Mouse (Mus musculus): ENCODE results near the gene Fpgt. TPM values are rescaled to one million over a fixed set of nuclear protein-coding genes. Genes with fewer than 3 reads are reported as not detected.

Fpgt gene
- 8.2 and 13.0 TPM in 2 replicates for polyA plus RNA-seq (2012; rRNA removed)

DNA sequence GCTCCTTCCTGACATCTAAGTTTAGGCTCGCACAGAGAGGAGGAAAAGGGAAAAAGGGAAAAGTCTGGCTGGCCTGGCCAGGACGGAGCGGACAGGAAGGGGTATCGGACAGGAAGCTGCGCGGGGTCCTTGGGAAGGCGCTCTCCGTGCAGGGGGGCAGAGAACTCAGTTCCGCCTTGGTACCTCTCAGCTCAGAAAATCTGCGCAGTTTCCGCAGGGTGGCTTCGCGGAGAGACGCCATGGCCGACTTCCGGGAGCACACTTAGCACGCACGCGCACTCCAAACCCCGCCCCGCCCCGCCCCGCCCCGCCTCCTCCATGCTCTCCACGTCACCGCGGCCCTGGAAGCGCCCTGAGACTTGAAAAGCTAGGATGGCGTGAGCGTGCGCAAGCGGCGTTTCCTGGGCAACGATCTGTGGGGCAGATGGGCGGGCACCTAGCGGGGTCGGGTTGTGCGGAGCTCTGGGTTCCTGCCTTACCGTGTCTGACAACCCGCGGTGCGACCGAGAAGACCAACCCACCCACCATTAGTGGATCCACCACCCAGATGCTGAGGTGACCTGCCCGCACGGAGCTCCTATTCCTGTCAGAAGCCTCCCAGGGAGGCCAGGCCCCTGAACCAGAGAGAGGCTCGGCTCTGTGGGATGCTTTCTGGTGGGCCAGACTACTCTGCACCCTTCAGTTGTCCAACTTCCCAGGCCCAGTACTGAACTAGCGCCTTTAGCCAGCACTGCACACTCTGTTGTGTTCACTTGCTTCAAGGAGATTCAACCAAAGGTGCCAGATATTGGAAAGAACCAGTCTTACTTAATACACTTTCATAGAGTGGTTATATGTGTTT, at the start of gene Fpgt, which contains the start of gene Lrriq3:
Fpgt (minus strand) TSS at position 288 of the 841 bp plus-strand sequence.
Lrriq3 (plus strand) TSS at position 319 of the 841 bp plus-strand sequence.
- WGBS: 2% methylated on average over 44 of the region's 47 CpGs
- TF ChIP-seq POLR2A (IDR thresholded peaks at IDR 0.05; ENCODE audit: borderline replicate concordance, extremely low read depth, low read depth, low read length): peak; percentile 87; the same call in 1 of the 2 replicates
- no peak for TF ChIP-seq CTCF (IDR thresholded peaks at IDR 0.05; ENCODE audit: insufficient read depth, low read length)
- Histone ChIP-seq H3K4me3 (replicated peaks; ENCODE audit: extremely low read depth, low read depth, low read length) (peak within 1 kb of the TSS; percentile 69), H3K4me1 (ENCODE audit: control insufficient read depth, insufficient read depth, low read length) (no peaks in the 10 kb centered on the region; the same call in 1 of the 2 replicates)
- DNase-seq: peak; percentile 82

DNA sequence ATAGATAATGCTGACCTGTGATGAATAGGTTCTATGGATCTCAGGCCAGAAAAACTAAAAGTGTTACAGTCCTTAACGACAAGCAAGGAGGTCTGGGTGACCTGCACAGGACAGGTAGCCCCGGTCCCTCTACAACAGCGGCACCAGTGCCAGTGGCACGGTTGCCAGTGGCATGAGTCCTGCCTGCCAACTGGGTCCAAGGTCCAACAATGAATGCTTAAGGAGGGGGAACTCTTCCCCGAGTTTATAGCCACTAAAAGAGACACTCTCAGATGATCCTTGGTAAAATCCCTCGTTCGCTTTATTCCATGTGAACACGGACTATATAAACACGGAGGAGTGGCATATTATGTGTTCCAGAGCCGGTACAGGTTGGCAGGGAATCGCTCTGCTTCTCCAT, 47.8 kb upstream of the Fpgt start:
- no peak for DNase-seq
- no peaks in the 10 kb centered on the region for H3K4me1 ChIP-seq (ENCODE audit: control insufficient read depth, insufficient read depth, low read length)
- TF ChIP-seq POLR2A (IDR thresholded peaks at IDR 0.05; ENCODE audit: borderline replicate concordance, extremely low read depth, low read depth, low read length) (no peak), CTCF (IDR thresholded peaks at IDR 0.05; ENCODE audit: insufficient read depth, low read length) (no peak)
- 80% methylated on average over 11 of the region's 11 CpGs for WGBS
- H3K4me3 ChIP-seq (replicated peaks; ENCODE audit: extremely low read depth, low read depth, low read length): no peak overlapping the region

DNA sequence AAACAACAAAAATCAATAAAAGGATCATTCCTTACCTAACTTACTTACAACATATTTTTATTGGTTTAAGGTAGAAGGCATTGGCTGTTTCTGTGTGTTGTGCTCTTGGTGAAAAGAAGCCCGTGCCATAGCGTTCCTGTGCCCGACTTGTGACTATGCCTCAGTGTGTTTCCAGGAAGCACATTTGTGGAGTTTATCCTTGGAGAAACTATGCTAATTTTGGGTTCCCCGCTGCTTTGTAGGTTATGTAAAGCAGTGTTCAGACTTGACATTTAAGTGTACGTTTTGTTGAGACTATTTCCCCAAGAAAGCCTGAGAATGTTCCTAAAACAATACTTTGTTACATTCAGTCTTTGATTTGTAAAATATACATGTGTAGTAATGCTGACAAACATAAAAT, 44.5 kb upstream of the Fpgt start:
- 85% methylated on average over 5 of the region's 5 CpGs for WGBS
- TF ChIP-seq POLR2A (IDR thresholded peaks at IDR 0.05; ENCODE audit: borderline replicate concordance, extremely low read depth, low read depth, low read length) (no peak), CTCF (IDR thresholded peaks at IDR 0.05; ENCODE audit: insufficient read depth, low read length) (no peak)
- Histone ChIP-seq H3K4me3 (replicated peaks; ENCODE audit: extremely low read depth, low read depth, low read length) (no peak overlapping the region), H3K4me1 (ENCODE audit: control insufficient read depth, insufficient read depth, low read length) (no peaks in the 10 kb centered on the region)
- DNase-seq: no peak

DNA sequence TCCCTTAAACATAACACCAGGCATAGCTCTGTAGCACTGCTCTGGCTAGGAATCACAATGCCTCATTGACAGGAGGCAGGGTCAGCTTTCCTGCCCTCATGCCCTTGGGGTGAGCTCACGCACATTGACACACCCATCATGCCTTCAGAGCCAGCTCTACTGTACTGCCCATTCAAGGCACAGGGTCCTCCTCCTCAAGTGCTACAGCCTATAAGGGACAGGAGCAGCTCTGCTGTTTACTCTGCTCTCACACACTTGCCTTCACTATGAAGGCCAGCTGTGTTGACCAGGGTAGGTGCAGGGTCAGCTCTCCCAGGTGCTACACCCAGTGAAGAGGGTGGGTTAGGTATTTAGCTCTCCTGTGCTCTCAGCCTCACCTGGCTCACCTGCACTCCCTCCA, 12.8 kb upstream of the Fpgt start:
- Histone ChIP-seq H3K4me1 (ENCODE audit: control insufficient read depth, insufficient read depth, low read length) (no peaks in the 10 kb centered on the region), H3K4me3 (replicated peaks; ENCODE audit: extremely low read depth, low read depth, low read length) (no peak overlapping the region)
- WGBS: 54% methylated on average over 1 of the region's 1 CpGs
- TF ChIP-seq CTCF (IDR thresholded peaks at IDR 0.05; ENCODE audit: insufficient read depth, low read length) (no peak), POLR2A (IDR thresholded peaks at IDR 0.05; ENCODE audit: borderline replicate concordance, extremely low read depth, low read depth, low read length) (no peak)
- DNase-seq: no peak

DNA sequence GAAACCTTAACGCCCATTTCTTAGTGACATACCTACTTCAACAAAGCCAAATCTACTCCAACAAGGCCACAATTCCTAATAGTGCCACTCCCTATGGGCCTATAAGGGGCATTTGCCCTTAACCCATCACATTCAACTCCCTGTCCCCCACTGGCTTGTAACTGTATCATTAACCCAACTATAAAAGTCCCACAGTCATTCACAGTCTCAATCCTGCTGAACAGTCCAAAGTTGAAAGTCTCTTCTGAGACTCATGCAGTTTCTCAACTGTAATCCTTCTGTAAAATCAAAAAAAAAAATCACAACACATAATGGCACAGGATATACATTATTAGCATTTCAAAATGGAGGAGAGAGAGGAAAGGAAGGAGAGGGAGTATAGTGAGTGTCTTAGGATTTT, 6.1 kb upstream of the Fpgt start:
- 69% methylated on average over 1 of the region's 1 CpGs for WGBS
- Histone ChIP-seq H3K4me1 (ENCODE audit: control insufficient read depth, insufficient read depth, low read length) (no peaks in the 10 kb centered on the region), H3K4me3 (replicated peaks; ENCODE audit: extremely low read depth, low read depth, low read length) (no peak overlapping the region)
- DNase-seq: no peak
- TF ChIP-seq POLR2A (IDR thresholded peaks at IDR 0.05; ENCODE audit: borderline replicate concordance, extremely low read depth, low read depth, low read length) (no peak), CTCF (IDR thresholded peaks at IDR 0.05; ENCODE audit: insufficient read depth, low read length) (no peak)

DNA sequence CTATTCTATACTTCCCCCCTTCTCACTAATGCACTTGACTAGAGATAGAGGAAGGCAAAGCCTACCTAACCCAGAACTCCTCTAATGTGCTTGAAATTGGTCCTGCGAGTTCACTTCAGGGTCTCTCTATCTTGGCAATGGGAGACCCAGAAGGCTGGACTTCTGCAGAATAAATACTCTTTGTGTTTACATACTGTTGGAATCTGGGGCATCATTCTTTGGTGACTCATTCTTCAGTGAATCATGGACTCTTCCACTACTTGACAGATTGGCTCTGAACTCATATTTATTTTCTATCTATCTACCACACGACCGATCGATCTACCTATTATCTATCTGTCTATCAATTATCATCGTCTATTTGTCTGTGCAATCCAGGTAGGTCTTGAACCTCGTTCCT, 1.1 kb downstream of the Fpgt start:
- no peak for DNase-seq
- H3K4me3 ChIP-seq (replicated peaks; ENCODE audit: extremely low read depth, low read depth, low read length): no peak overlapping the region
- TF ChIP-seq POLR2A (IDR thresholded peaks at IDR 0.05; ENCODE audit: borderline replicate concordance, extremely low read depth, low read depth, low read length): no peak
- no peak for TF ChIP-seq CTCF (IDR thresholded peaks at IDR 0.05; ENCODE audit: insufficient read depth, low read length)
- 92% methylated on average over 6 of the region's 6 CpGs for WGBS
- H3K4me1 ChIP-seq (ENCODE audit: control insufficient read depth, insufficient read depth, low read length): no peaks in the 10 kb centered on the region; the same call in 1 of the 2 replicates

DNA sequence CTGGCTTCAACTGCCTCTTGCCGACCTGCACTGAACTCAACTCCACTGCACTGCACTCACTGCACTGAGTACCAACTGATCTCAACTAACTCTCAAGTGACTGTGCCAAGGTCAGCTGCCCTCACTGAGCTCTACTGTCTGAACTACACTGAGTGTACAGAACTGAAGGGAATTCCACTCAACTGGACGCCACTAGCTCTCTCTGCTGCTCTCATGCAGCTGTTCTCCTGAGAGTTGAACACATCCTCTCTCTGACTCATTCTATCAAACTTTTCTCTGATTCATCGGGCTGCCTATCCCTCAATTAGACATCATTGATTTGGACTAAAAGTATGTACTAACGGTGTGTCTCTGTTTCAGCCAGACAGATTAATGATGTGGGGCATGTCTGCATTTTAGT, 15.3 kb downstream of the Fpgt start:
- no peak for TF ChIP-seq CTCF (IDR thresholded peaks at IDR 0.05; ENCODE audit: insufficient read depth, low read length)
- TF ChIP-seq POLR2A (IDR thresholded peaks at IDR 0.05; ENCODE audit: borderline replicate concordance, extremely low read depth, low read depth, low read length): no peak
- WGBS: 77% methylated on average over 4 of the region's 4 CpGs
- Histone ChIP-seq H3K4me3 (replicated peaks; ENCODE audit: extremely low read depth, low read depth, low read length) (no peak overlapping the region), H3K4me1 (ENCODE audit: control insufficient read depth, insufficient read depth, low read length) (no peaks in the 10 kb centered on the region)
- DNase-seq: no peak

DNA sequence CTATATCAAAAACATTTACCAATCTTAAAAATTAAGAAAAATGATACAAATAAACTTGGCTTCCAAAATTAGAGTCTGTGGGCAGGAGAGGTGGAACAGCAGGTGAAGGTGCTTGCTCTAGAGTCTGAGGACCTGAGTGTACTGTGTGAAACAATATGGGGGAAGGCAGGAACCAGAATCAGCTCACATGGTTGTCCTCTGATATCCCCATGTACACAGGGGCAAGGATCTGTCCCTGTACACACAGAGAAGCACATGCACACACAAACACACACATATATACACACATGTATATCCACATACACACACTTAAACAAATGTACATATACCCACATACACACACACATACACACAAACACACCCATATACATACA, 33.8 kb downstream of the Fpgt start:
- TF ChIP-seq CTCF (IDR thresholded peaks at IDR 0.05; ENCODE audit: insufficient read depth, low read length) (no peak), POLR2A (IDR thresholded peaks at IDR 0.05; ENCODE audit: borderline replicate concordance, extremely low read depth, low read depth, low read length) (no peak)
- DNase-seq: no peak
- H3K4me3 ChIP-seq (replicated peaks; ENCODE audit: extremely low read depth, low read depth, low read length): no peak overlapping the region
- no peaks in the 10 kb centered on the region for H3K4me1 ChIP-seq (ENCODE audit: control insufficient read depth, insufficient read depth, low read length)

DNA sequence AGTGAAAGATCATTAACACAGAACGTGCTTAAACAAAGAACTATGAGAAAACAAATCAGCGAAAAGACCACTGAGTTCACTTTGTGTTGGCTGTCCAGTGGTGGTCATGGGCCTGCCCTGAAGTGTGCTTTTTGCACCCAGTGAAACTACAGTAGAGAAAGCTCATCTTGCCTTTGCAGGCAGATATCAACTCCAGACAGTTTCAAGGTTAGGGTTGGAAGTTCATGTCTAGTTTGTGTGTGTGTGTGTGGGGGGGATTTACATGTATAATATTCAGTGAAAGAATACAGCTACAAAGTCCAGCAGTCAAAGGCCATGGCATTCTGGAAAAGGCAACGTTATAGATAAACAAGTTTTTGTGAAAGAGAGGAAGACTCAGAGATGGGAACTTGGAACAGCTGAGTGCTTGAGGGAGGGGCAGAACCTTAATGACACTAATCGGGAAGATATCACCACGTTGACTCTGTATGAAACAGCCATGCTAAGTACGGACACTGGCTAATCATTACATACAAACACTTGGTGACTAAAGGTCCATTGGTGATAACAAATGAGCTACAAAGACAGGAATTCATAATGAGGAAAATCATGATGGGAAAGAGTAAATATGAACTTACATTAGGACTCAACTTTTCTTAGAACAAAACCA, 34.3 kb downstream of the Fpgt start:
- Histone ChIP-seq H3K4me3 (replicated peaks; ENCODE audit: extremely low read depth, low read depth, low read length) (no peak overlapping the region), H3K4me1 (ENCODE audit: control insufficient read depth, insufficient read depth, low read length) (no peaks in the 10 kb centered on the region)
- TF ChIP-seq CTCF (IDR thresholded peaks at IDR 0.05; ENCODE audit: insufficient read depth, low read length) (no peak), POLR2A (IDR thresholded peaks at IDR 0.05; ENCODE audit: borderline replicate concordance, extremely low read depth, low read depth, low read length) (no peak)
- WGBS: 68% methylated on average over 6 of the region's 6 CpGs
- no peak for DNase-seq

DNA sequence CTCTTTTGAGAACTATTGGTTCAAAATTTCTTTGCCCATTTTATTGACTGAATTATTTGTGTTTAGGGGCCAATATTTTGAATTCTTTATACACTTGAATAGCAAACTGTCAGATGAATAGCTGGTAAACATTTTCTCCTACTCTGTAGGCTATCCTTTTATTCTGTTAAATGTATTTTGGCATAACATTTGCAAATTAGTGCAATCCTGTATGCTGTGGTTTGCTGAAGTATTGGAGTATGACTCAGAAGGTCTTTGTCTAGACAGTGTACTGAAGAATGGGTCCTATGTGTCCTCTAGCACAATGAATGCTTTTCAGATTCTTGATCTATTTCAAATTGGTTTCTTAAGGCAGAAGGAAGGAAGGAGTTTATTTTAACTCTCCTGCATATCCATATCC, 35.6 kb downstream of the Fpgt start:
- no peak for TF ChIP-seq POLR2A (IDR thresholded peaks at IDR 0.05; ENCODE audit: borderline replicate concordance, extremely low read depth, low read depth, low read length)
- TF ChIP-seq CTCF (IDR thresholded peaks at IDR 0.05; ENCODE audit: insufficient read depth, low read length): no peak
- no peak for DNase-seq
- Histone ChIP-seq H3K4me1 (ENCODE audit: control insufficient read depth, insufficient read depth, low read length) (no peaks in the 10 kb centered on the region), H3K4me3 (replicated peaks; ENCODE audit: extremely low read depth, low read depth, low read length) (no peak overlapping the region)
